Mouse (Mus musculus): ENCODE data around the gene Abhd12. TPM values are rescaled to one million over a fixed set of nuclear protein-coding genes. Genes with fewer than 3 reads are reported as not detected.

The Abhd12 gene
- polyA plus RNA-seq, 1 experiment from 2014 or later: 55.1 TPM

DNA sequence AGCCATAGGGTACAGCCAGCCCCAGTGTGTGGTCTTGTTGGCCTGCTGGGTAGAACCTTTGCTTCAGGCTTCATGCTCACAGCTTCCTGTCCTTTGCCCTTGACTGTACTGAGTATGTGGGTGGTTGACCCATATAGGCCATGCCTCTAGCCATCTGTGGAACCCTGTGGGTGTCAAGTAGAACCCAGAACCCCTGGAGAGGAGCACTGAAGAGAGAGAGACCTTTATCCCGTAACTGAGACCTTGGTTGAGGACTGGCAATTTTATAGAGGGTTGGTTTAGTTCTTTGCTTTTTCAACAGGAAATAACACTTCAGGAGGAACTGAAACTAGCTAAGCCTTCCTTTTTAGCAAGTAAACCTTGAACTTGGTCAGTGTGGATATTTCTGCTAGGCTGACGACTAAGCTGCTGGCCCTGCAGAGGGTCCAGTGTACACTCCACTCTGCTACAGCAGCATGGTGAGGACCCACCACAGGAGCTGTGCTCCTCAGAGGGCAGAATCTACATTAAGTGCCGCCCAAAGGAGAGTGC, 73.6 kb downstream of the Abhd12 start:
- peaks cover 11% of the 10 kb centered on the region for H3K36me3 ChIP-seq (ENCODE audit: control insufficient read depth, insufficient read depth, low read length)
- no peaks in the 10 kb centered on the region for H3K27me3 ChIP-seq (ENCODE audit: control insufficient read depth, insufficient read depth, low read length)
- no peak overlapping the region for H3K27ac ChIP-seq (ENCODE audit: low read depth, low read length)
- DNase-seq (ENCODE audit: low spot score, missing footprints): no peak
- H3K4me3 ChIP-seq (ENCODE audit: low read depth, low read length): no peak overlapping the region
- no peak overlapping the region for H3K4me2 ChIP-seq
- no peaks in the 10 kb centered on the region for H3K9me3 ChIP-seq (ENCODE audit: control insufficient read depth, low read length)
- ATAC-seq (ENCODE audit: low FRiP score): no peak
- 85% methylated on average over 3 of the region's 3 CpGs for WGBS
- no peak overlapping the region for H3K9ac ChIP-seq (ENCODE audit: low read length)
- H3K4me1 ChIP-seq (ENCODE audit: control insufficient read depth, insufficient read depth, low read length): no peaks in the 10 kb centered on the region

GRCm38 (mm10) chr2:150830011-150830410, 74.5 kb downstream of the Abhd12 start:
- no peak overlapping the region for H3K4me3 ChIP-seq (ENCODE audit: low read depth, low read length)
- no peaks in the 10 kb centered on the region for H3K27me3 ChIP-seq (ENCODE audit: control insufficient read depth, insufficient read depth, low read length)
- ATAC-seq (ENCODE audit: low FRiP score) (no peak), DNase-seq (ENCODE audit: low spot score, missing footprints) (no peak)
- 92% methylated on average over 2 of the region's 2 CpGs for WGBS
- peaks cover 11% of the 10 kb centered on the region for H3K36me3 ChIP-seq (ENCODE audit: control insufficient read depth, insufficient read depth, low read length)
- H3K4me1 ChIP-seq (ENCODE audit: control insufficient read depth, insufficient read depth, low read length): no peaks in the 10 kb centered on the region
- H3K4me2 ChIP-seq: no peak overlapping the region
- H3K9ac ChIP-seq (ENCODE audit: low read length): no peak overlapping the region
- no peak overlapping the region for H3K27ac ChIP-seq (ENCODE audit: low read depth, low read length)
- no peaks in the 10 kb centered on the region for H3K9me3 ChIP-seq (ENCODE audit: control insufficient read depth, low read length)

- Histone ChIP-seq H3K9me3 (ENCODE audit: control insufficient read depth, low read length) (no peaks in the 10 kb centered on the region), H3K36me3 (ENCODE audit: control insufficient read depth, insufficient read depth, low read length) (peaks cover 11% of the 10 kb centered on the region), H3K4me3 (ENCODE audit: low read depth, low read length) (no peak overlapping the region), H3K27me3 (ENCODE audit: control insufficient read depth, insufficient read depth, low read length) (no peaks in the 10 kb centered on the region), H3K4me2 (no peak overlapping the region), H3K9ac (ENCODE audit: low read length) (no peak overlapping the region), H3K27ac (ENCODE audit: low read depth, low read length) (no peak overlapping the region), H3K4me1 (ENCODE audit: control insufficient read depth, insufficient read depth, low read length) (no peaks in the 10 kb centered on the region)
- 89% methylated on average over 4 of the region's 4 CpGs for WGBS
- DNase-seq (ENCODE audit: low spot score, missing footprints): no peak
- ATAC-seq (ENCODE audit: low FRiP score): no peak
Measured at GRCm38 (mm10) chr2:150828654-150829053, 75.9 kb downstream of the Abhd12 start.

- H3K27me3 ChIP-seq (ENCODE audit: control insufficient read depth, insufficient read depth, low read length): no peaks in the 10 kb centered on the region
- no peak overlapping the region for H3K4me3 ChIP-seq (ENCODE audit: low read depth, low read length)
- no peak overlapping the region for H3K9ac ChIP-seq (ENCODE audit: low read length)
- H3K9me3 ChIP-seq (ENCODE audit: control insufficient read depth, low read length): no peaks in the 10 kb centered on the region
- ATAC-seq (ENCODE audit: low FRiP score): no peak
- 88% methylated on average over 3 of the region's 3 CpGs for WGBS
- peaks cover 11% of the 10 kb centered on the region for H3K36me3 ChIP-seq (ENCODE audit: control insufficient read depth, insufficient read depth, low read length)
- no peak for DNase-seq (ENCODE audit: low spot score, missing footprints)
- no peak overlapping the region for H3K27ac ChIP-seq (ENCODE audit: low read depth, low read length)
- no peak overlapping the region for H3K4me2 ChIP-seq
- no peaks in the 10 kb centered on the region for H3K4me1 ChIP-seq (ENCODE audit: control insufficient read depth, insufficient read depth, low read length)
Measured at GRCm38 (mm10) chr2:150828164-150828563, 76.4 kb downstream of the Abhd12 start.

DNA sequence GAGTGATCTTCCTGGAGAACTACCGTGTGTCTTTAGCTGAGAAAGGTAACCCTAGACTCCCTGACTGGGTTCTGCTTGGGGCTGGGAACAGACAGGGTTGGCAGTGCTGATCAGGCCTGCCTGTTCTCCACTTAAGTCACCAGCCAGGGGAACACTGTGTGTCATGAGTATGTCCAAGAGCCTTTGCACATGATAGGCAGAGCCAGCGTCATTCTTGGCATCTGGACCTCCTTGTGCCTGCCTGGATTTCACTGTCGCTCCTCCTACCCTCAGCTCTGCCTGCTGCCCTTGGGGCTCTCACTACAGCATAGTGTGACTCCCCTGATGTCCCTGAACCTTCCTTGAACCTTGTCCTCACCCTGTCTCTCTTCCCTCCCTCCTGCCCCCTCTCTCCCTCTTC, 78.1 kb downstream of the Abhd12 start:
- H3K4me3 ChIP-seq (ENCODE audit: low read depth, low read length): no peak overlapping the region
- H3K9me3 ChIP-seq (ENCODE audit: control insufficient read depth, low read length): no peaks in the 10 kb centered on the region
- peaks cover 11% of the 10 kb centered on the region for H3K36me3 ChIP-seq (ENCODE audit: control insufficient read depth, insufficient read depth, low read length)
- no peak overlapping the region for H3K4me2 ChIP-seq
- H3K27me3 ChIP-seq (ENCODE audit: control insufficient read depth, insufficient read depth, low read length): no peaks in the 10 kb centered on the region
- no peaks in the 10 kb centered on the region for H3K4me1 ChIP-seq (ENCODE audit: control insufficient read depth, insufficient read depth, low read length)
- 91% methylated on average over 3 of the region's 3 CpGs for WGBS
- DNase-seq (ENCODE audit: low spot score, missing footprints) (no peak), ATAC-seq (ENCODE audit: low FRiP score) (no peak)
- no peak overlapping the region for H3K27ac ChIP-seq (ENCODE audit: low read depth, low read length)
- H3K9ac ChIP-seq (ENCODE audit: low read length): no peak overlapping the region

- 90% methylated on average over 8 of the region's 8 CpGs for WGBS
- Histone ChIP-seq H3K4me3 (ENCODE audit: low read depth, low read length) (no peak overlapping the region), H3K27ac (ENCODE audit: low read depth, low read length) (no peak overlapping the region), H3K9me3 (ENCODE audit: control insufficient read depth, low read length) (no peaks in the 10 kb centered on the region), H3K36me3 (ENCODE audit: control insufficient read depth, insufficient read depth, low read length) (peaks cover 10% of the 10 kb centered on the region), H3K4me2 (no peak overlapping the region), H3K4me1 (ENCODE audit: control insufficient read depth, insufficient read depth, low read length) (no peaks in the 10 kb centered on the region), H3K27me3 (ENCODE audit: control insufficient read depth, insufficient read depth, low read length) (no peaks in the 10 kb centered on the region), H3K9ac (ENCODE audit: low read length) (no peak overlapping the region)
- ATAC-seq (ENCODE audit: low FRiP score) (no peak), DNase-seq (ENCODE audit: low spot score, missing footprints) (no peak)
Measured at GRCm38 (mm10) chr2:150822987-150823386, 81.6 kb downstream of the Abhd12 start.

DNA sequence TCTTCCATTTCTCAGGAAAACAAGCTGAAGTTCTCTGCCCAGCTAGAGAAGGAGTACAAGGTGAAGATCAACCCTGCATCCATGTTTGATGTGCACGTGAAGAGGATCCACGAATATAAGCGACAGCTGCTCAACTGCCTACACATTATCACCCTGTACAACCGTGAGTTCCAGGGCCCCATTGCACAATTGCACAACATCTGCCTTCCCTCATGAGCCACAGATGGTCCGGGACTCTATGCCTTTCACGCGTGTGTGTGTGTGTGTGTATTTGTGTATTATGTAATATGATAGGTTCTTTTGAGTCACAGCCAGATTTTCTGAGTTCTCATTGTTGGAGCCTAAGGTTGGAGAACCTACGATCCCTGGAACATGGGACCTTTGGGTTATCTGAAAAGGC, 83.8 kb downstream of the Abhd12 start:
- H3K4me1 ChIP-seq (ENCODE audit: control insufficient read depth, insufficient read depth, low read length): no peaks in the 10 kb centered on the region
- peaks cover 5% of the 10 kb centered on the region for H3K36me3 ChIP-seq (ENCODE audit: control insufficient read depth, insufficient read depth, low read length)
- no peaks in the 10 kb centered on the region for H3K27me3 ChIP-seq (ENCODE audit: control insufficient read depth, insufficient read depth, low read length)
- 94% methylated on average over 8 of the region's 8 CpGs for WGBS
- ATAC-seq (ENCODE audit: low FRiP score) (no peak), DNase-seq (ENCODE audit: low spot score, missing footprints) (no peak)
- no peak overlapping the region for H3K9ac ChIP-seq (ENCODE audit: low read length)
- no peaks in the 10 kb centered on the region for H3K9me3 ChIP-seq (ENCODE audit: control insufficient read depth, low read length)
- H3K27ac ChIP-seq (ENCODE audit: low read depth, low read length): no peak overlapping the region
- no peak overlapping the region for H3K4me2 ChIP-seq
- no peak overlapping the region for H3K4me3 ChIP-seq (ENCODE audit: low read depth, low read length)

DNA sequence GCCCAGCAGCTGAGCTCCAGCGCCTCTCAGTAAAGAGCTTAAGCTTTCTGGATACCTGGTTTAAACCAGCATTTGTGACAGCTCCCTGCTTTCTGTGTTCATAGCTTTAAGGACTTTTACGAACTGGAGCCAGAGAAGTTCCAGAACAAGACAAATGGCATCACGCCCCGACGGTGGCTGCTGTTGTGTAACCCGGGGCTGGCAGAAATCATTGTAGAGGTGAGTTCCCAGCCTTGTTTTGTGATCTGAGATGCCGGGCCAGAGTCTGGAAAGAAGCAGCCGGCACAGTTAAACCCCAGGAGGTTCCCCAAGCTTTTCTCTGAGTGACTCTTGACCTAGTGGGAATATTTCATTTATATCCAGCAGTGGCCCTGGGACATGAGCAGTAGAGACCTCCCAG, 85.8 kb downstream of the Abhd12 start:
- Histone ChIP-seq H3K36me3 (ENCODE audit: control insufficient read depth, insufficient read depth, low read length) (peaks cover 5% of the 10 kb centered on the region), H3K4me1 (ENCODE audit: control insufficient read depth, insufficient read depth, low read length) (no peaks in the 10 kb centered on the region), H3K27me3 (ENCODE audit: control insufficient read depth, insufficient read depth, low read length) (no peaks in the 10 kb centered on the region), H3K27ac (ENCODE audit: low read depth, low read length) (no peak overlapping the region), H3K4me3 (ENCODE audit: low read depth, low read length) (no peak overlapping the region), H3K4me2 (no peak overlapping the region), H3K9ac (ENCODE audit: low read length) (no peak overlapping the region), H3K9me3 (ENCODE audit: control insufficient read depth, low read length) (no peaks in the 10 kb centered on the region)
- DNase-seq (ENCODE audit: low spot score, missing footprints) (no peak), ATAC-seq (ENCODE audit: low FRiP score) (no peak)
- 87% methylated on average over 8 of the region's 8 CpGs for WGBS

GRCm38 (mm10) chr2:150816676-150817402, 87.7 kb downstream of the Abhd12 start:
- WGBS: 93% methylated on average over 18 of the region's 18 CpGs
- Histone ChIP-seq H3K27me3 (ENCODE audit: control insufficient read depth, insufficient read depth, low read length) (no peaks in the 10 kb centered on the region), H3K4me1 (ENCODE audit: control insufficient read depth, insufficient read depth, low read length) (no peaks in the 10 kb centered on the region), H3K27ac (ENCODE audit: low read depth, low read length) (no peak overlapping the region), H3K9ac (ENCODE audit: low read length) (no peak overlapping the region), H3K4me2 (no peak overlapping the region), H3K4me3 (ENCODE audit: low read depth, low read length) (no peak overlapping the region), H3K36me3 (ENCODE audit: control insufficient read depth, insufficient read depth, low read length) (peaks cover 12% of the 10 kb centered on the region), H3K9me3 (ENCODE audit: control insufficient read depth, low read length) (no peaks in the 10 kb centered on the region)
- ATAC-seq (ENCODE audit: low FRiP score): no peak
- DNase-seq (ENCODE audit: low spot score, missing footprints): no peak

Data from midbrain, embryonic 11.5 days (tissue).